8 mouse cellular contexts compared by ENCODE assay signal in genomic region chr8:72570633-72571610, GRCm38 (mm10). TPM values are rescaled to one million over a fixed set of nuclear protein-coding genes. Genes with fewer than 3 reads are reported as not detected.
DNase-seq lines count a peak whose midpoint lies in the region; ATAC-seq and TF ChIP-seq lines count a peak whose summit lies in the region.

Gene Smim7, minus strand, starts transcription at chr8:72571088.

- peak within 1 kb of the TSS; percentile 71 for H3K9ac ChIP-seq in hindbrain, postnatal 0 days (replicated peaks; ENCODE audit: low read length)

- intact Hi-C loops in gastrocnemius, adult 2 months (cut with DNase I): no loop called here
- intact Hi-C loops in left cerebral cortex, adult 2 months (cut with DNase I): loop anchor here (1.0 to 2.0 kb wide), 2 partner anchors 23 to 78 kb away; partner anchors contain the start of genes Med26 and Slc35e1

- no peaks in the 10 kb centered on the region for H3K9me3 ChIP-seq in hindbrain, postnatal 0 days (ENCODE audit: low read length)

- peaks cover 11% of the 10 kb centered on the region for H3K4me1 ChIP-seq in hindbrain, postnatal 0 days (ENCODE audit: insufficient read depth, low read length)

- peak within 1 kb of the TSS; percentile 90 for H3K4me3 ChIP-seq in gastrocnemius, adult 2 months
- H3K4me3 ChIP-seq in hindbrain, postnatal 0 days (ENCODE audit: low read length): peak within 1 kb of the TSS; percentile 79
- H3K4me3 ChIP-seq in left cerebral cortex, adult 2 months: peak within 1 kb of the TSS; percentile 59

- H3K36me3 ChIP-seq in hindbrain, postnatal 0 days (ENCODE audit: insufficient read depth, low read length): peaks cover 30% of the 10 kb centered on the region

- H3K27me3 ChIP-seq in hindbrain, postnatal 0 days (ENCODE audit: insufficient read depth, low read length): no peaks in the 10 kb centered on the region

- no peak for TF ChIP-seq CTCF in gastrocnemius, adult 2 months (IDR thresholded peaks at IDR 0.05)
- TF ChIP-seq CTCF in hindbrain, postnatal 0 days (IDR thresholded peaks at IDR 0.05; ENCODE audit: low read depth): 0 out of 2 replicates have a peak, but pooled peaks have one; percentile 9
- TF ChIP-seq CTCF in left cerebral cortex, adult 2 months (IDR thresholded peaks at IDR 0.05): no peak; the same call in 1 of the 2 replicates

- H3K4me2 ChIP-seq in hindbrain, postnatal 0 days (ENCODE audit: low read depth, low read length): peak within 1 kb of the TSS; percentile 93

- H3K27ac ChIP-seq in gastrocnemius, adult 2 months: peak within 1 kb of the TSS; percentile 99
- peak within 1 kb of the TSS; percentile 91 for H3K27ac ChIP-seq in hindbrain, postnatal 0 days
- H3K27ac ChIP-seq in left cerebral cortex, adult 2 months: peak within 1 kb of the TSS; percentile 96

- DNase-seq in ZHBTc4 (ENCODE audit: low read depth, low spot score): peak; percentile 99
- peak; percentile 98 for DNase-seq in gastrocnemius, adult 2 months
- peak; percentile 98 for DNase-seq in hindbrain, postnatal 0 days (ENCODE audit: low spot score)
- peak; percentile 95 to 96 for DNase-seq in left cerebral cortex, adult 2 months (ENCODE audit: extremely low spot score in 1 of 2, low spot score in 2 of 2)
- peak; percentile 97 to 99 for DNase-seq in right cerebral cortex, adult 2 months (ENCODE audit: low spot score in 2 of 2)
- DNase-seq in urinary bladder, postnatal 14 days (ENCODE audit: low spot score): peak; percentile 97

- under 1% methylated on average over 52 of the region's 52 CpGs for WGBS in hindbrain, postnatal 0 days

- ATAC-seq in common myeloid progenitor, adult 5-6 weeks (replicated peaks; ENCODE audit: low read depth, poor library complexity, severe bottlenecking): peak; percentile 91
- ATAC-seq in hindbrain, postnatal 0 days: peak; percentile 97
- peak; percentile 86 for ATAC-seq in megakaryocyte, adult 5-6 weeks (ENCODE audit: poor library complexity, severe bottlenecking)

RNA-seq across cellular contexts. Expression of gene Smim7, which starts in this region (rescaled TPM):
- total RNA-seq in common myeloid progenitor, adult 5-6 weeks (2017): 57.2 and 60.7 TPM in 2 replicates
- total RNA-seq in gastrocnemius, adult 2 months (2021): 10 to 100 TPM; 64.8 to 65.9 TPM
- 94.4 and 106 TPM in 2 replicates for total RNA-seq in hindbrain, postnatal 0 days (2014; rRNA removed)
- polyA plus RNA-seq in hindbrain, postnatal 0 days (2015; fragmentation: Nextera tagmentation; extraction: Ambion mirVana): 143 and 154 TPM in 2 replicates
- 100 to 1,000 TPM; 113 to 114 TPM for total RNA-seq in left cerebral cortex, adult 2 months (2021)
- 48.7 and 55.8 TPM in 2 replicates for total RNA-seq in megakaryocyte, adult 5-6 weeks (2015)
- total RNA-seq in megakaryocyte, adult 5-6 weeks (2017): 43.2 and 61.5 TPM in 2 replicates

Comparison
In these comparisons a context has a peak if more than half of its experiments do, and no peak if none do; other contexts are left out.
1. Peak in every context shown above with its lines: DNase-seq, ATAC-seq, H3K4me3 ChIP-seq and H3K27ac ChIP-seq.